Mouse (Mus musculus) hematopoietic stem cell, adult 5-6 weeks (primary cell): ENCODE measurements at regions not wholly inside any gene's neighbourhood (a gene's known extent, or its start where the extent isn't known, plus 50 kb on each side); places are given as distances from the start of the nearest gene placed in this dataset.

Experiments used
- ATAC-seq, 2 experiments: fragments of 125-278 bp in 1 of 2; replicated peaks in 1 of 2; 2 replicates each; pipeline ENCODE4 v1.8.0; 2016 to 2017; ENCODE audit warnings: inconsistent platforms in 2 of 2, mild to moderate bottlenecking in 2 of 2, moderate number of reproducible peaks in 2 of 2, low read depth in 1 of 2, moderate TSS enrichment in 1 of 2; ENCODE audit not compliant: low FRiP score in 2 of 2, poor library complexity in 2 of 2, severe bottlenecking in 2 of 2, insufficient read depth in 1 of 2, low TSS enrichment in 1 of 2

GRCm38 (mm10) chr14:97293109-97293508 lies 774.2 kb upstream of the Klhl1 start:
- ATAC-seq = no peak

- peak; percentile 65 to 66; a peak in 3 of 4 replicates for ATAC-seq
Observed at GRCm38 (mm10) chr14:97287447-97287846, 768.5 kb upstream of the Klhl1 start.

GRCm38 (mm10) chr14:97258461-97258860 lies 739.6 kb upstream of the Klhl1 start:
- ATAC-seq = no peak
